Mouse (Mus musculus) fat pad, adult 2 months (tissue): ENCODE measurements at regions not wholly inside any gene's neighbourhood (a gene's known extent, or its start where the extent isn't known, plus 50 kb on each side); places are given as distances from the start of the nearest gene placed in this dataset.

ENCODE experiments used
- DNase-seq: peaks from one replicate; pipeline ENCODE4 v3.0.0-alpha.2; 2011; ENCODE audit warnings: low read depth, low spot score; ENCODE audit errors: extremely low read depth

- DNase-seq, result no peak
Observed at GRCm38 (mm10) chr2:117399487-117399886, 56.7 kb upstream of the Rasgrp1 start.

GRCm38 (mm10) chr2:117403425-117404175 lies 60.8 kb upstream of the Rasgrp1 start:
- DNase-seq, result no peak

GRCm38 (mm10) chr2:117405453-117405852 lies 62.7 kb upstream of the Rasgrp1 start:
- DNase-seq, result no peak

GRCm38 (mm10) chr2:117408241-117408640 lies 65.4 kb upstream of the Rasgrp1 start:
- DNase-seq, result no peak

- DNase-seq, result no peak
Observed at GRCm38 (mm10) chr2:117412045-117412606, 69.3 kb upstream of the Rasgrp1 start.

GRCm38 (mm10) chr2:117417229-117417970 lies 74.6 kb upstream of the Rasgrp1 start:
- DNase-seq, result no peak

GRCm38 (mm10) chr2:117418121-117418615 lies 75.4 kb upstream of the Rasgrp1 start:
- DNase-seq, result no peak

- DNase-seq, result no peak
Observed at GRCm38 (mm10) chr2:117418711-117419110, 75.9 kb upstream of the Rasgrp1 start.

GRCm38 (mm10) chr2:117421376-117421775 lies 78.6 kb upstream of the Rasgrp1 start:
- no peak for DNase-seq

GRCm38 (mm10) chr2:117422756-117423155 lies 80.0 kb upstream of the Rasgrp1 start:
- no peak for DNase-seq

GRCm38 (mm10) chr2:117429205-117429604 lies 86.4 kb upstream of the Rasgrp1 start:
- no peak for DNase-seq

- no peak for DNase-seq
Observed at GRCm38 (mm10) chr2:117432010-117432409, 89.2 kb upstream of the Rasgrp1 start.

- no peak for DNase-seq
Observed at GRCm38 (mm10) chr2:117432923-117433322, 90.1 kb upstream of the Rasgrp1 start.

- no peak for DNase-seq
Observed at GRCm38 (mm10) chr2:117433482-117433881, 90.7 kb upstream of the Rasgrp1 start.

GRCm38 (mm10) chr2:117438079-117438478 lies 95.3 kb upstream of the Rasgrp1 start:
- no peak for DNase-seq

- no peak for DNase-seq
Observed at GRCm38 (mm10) chr2:117438586-117439371, 96.0 kb upstream of the Rasgrp1 start.

GRCm38 (mm10) chr2:117439372-117440183 lies 96.8 kb upstream of the Rasgrp1 start:
- no peak for DNase-seq

GRCm38 (mm10) chr2:117440801-117441281 lies 98.0 kb upstream of the Rasgrp1 start:
- no peak for DNase-seq

- DNase-seq, result no peak
Observed at GRCm38 (mm10) chr2:117442862-117443261, 100.1 kb upstream of the Rasgrp1 start.

- DNase-seq, result no peak
Observed at GRCm38 (mm10) chr2:117444671-117445070, 101.9 kb upstream of the Rasgrp1 start.
